Mouse (Mus musculus) lung, embryonic 16.5 days (tissue): ENCODE measurements around the gene Tvp23a. TPM values are rescaled to one million over a fixed set of nuclear protein-coding genes. Genes with fewer than 3 reads are reported as not detected.

Experiments used
- ATAC-seq: fragments of 200-750 bp; cut with Nextera tagmentation; 2 replicates; pipeline ENCODE4 v1.8.0; 2017; ENCODE audit warnings: low read depth, mild to moderate bottlenecking, moderate library complexity
- H3K27ac ChIP-seq: fragments of 300-500 bp; sonication (generic); 2 replicates; pipeline ENCODE4 v1.5.1; 2014; ENCODE audit warnings: mild to moderate bottlenecking, control low read depth, low read length
- H3K27me3 ChIP-seq: fragments of 300-500 bp; sonication (generic); 2 replicates; pipeline ENCODE4 v1.6.1; 2014; ENCODE audit warnings: low read depth, low read length, mixed read lengths; ENCODE audit not compliant: control insufficient read depth, insufficient read depth
- H3K36me3 ChIP-seq: fragments of 300-500 bp; sonication (generic); 2 replicates; pipeline ENCODE4 v1.6.1; 2014; ENCODE audit warnings: low read length; ENCODE audit not compliant: control insufficient read depth, insufficient read depth
- H3K4me1 ChIP-seq: fragments of 300-500 bp; sonication (generic); replicated peaks from 2 replicates; pipeline ENCODE4 v1.6.1; 2014; ENCODE audit warnings: low read length, mixed read lengths; ENCODE audit not compliant: control insufficient read depth, insufficient read depth
- H3K4me2 ChIP-seq: fragments of 300-500 bp; sonication (generic); 2 replicates; pipeline ENCODE4 v1.6.1; 2014; ENCODE audit warnings: low read depth, low read length, control low read depth
- H3K4me3 ChIP-seq: fragments of 300-500 bp; sonication (generic); 2 replicates; pipeline ENCODE4 v1.5.1; 2014; ENCODE audit warnings: mild to moderate bottlenecking, low read length, control low read depth
- H3K9ac ChIP-seq: fragments of 300-500 bp; sonication (generic); 2 replicates; pipeline ENCODE4 v1.6.1; 2014; ENCODE audit warnings: low read length, control low read depth
- H3K9me3 ChIP-seq: fragments of 300-500 bp; sonication (generic); 2 replicates; pipeline ENCODE4 v1.6.1; 2016; ENCODE audit warnings: low read length; ENCODE audit not compliant: control insufficient read depth
- WGBS: fragments of 180-500 bp; shearing (Covaris S2); extraction: QIAGEN DNeasy Blood & Tissue Kit; methylation state at CpG from one replicate; pipeline ENCODE4 v1.1.7; 2014; 5-methylcytosine and 5-hydroxymethylcytosine counted together
- polyA plus RNA-seq: library from polyadenylated mRNA; unstranded; fragments of >200 nt; fragmentation: Nextera tagmentation; extraction: Ambion mirVana; gene quantifications from 2 replicates; pipeline ENCODE4 v1.2.1, GENCODE M21; 2015

The Tvp23a gene
- polyA plus RNA-seq, 1 experiment from 2014 or later: 8.1 TPM

DNA sequence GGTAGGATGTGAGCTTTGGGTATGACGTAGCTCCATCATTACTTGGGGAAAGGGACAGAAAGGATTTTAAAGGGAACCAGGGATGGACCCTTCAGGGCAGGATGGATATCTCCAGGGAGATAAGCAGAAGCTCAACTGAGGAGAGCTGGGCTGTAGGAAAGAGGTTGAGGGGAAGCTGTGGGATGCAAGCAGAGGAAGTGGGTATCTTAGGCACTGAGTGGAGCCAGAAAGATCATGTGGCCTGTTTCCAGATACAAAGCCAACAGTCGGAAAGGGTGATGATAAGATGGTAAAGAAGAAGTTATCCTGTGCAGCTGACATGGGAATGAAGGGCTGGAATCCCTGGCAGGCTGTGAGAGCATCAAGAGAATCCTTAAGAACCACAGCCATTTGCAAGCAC, 14.0 kb upstream of the Tvp23a start:
- Histone ChIP-seq H3K4me3 (no peak overlapping the region), H3K36me3 (no peaks in the 10 kb centered on the region), H3K9ac (no peak overlapping the region), H3K9me3 (no peaks in the 10 kb centered on the region), H3K27ac (no peak overlapping the region), H3K27me3 (no peaks in the 10 kb centered on the region), H3K4me1 (no peaks in the 10 kb centered on the region), H3K4me2 (no peak overlapping the region)
- WGBS: 74% methylated on average over 2 of the region's 2 CpGs
- ATAC-seq: no peak

DNA sequence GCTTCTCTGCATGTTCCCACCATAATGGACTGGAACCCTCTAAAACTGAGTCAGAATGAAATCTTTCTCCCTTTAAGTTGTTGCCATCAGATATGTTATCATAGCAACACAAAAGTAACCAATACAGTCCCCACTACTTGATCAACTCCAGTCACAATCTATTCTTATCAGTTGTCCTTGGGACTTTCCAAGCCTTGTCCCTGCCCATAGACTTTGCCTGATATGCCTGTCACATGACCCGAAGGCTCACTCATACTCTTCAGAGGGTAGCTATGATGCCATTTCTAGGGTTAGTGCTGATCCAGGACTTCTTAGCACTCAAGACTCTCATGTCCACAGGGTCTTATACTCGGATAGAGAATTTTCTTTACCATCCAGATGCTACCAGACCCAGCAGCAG, 13.0 kb upstream of the Tvp23a start:
- Histone ChIP-seq H3K27me3 (no peaks in the 10 kb centered on the region), H3K9me3 (no peaks in the 10 kb centered on the region), H3K4me3 (no peak overlapping the region), H3K36me3 (no peaks in the 10 kb centered on the region), H3K27ac (no peak overlapping the region), H3K4me1 (no peaks in the 10 kb centered on the region), H3K9ac (no peak overlapping the region), H3K4me2 (no peak overlapping the region)
- no peak for ATAC-seq
- WGBS: 71% methylated on average over 2 of the region's 2 CpGs

DNA sequence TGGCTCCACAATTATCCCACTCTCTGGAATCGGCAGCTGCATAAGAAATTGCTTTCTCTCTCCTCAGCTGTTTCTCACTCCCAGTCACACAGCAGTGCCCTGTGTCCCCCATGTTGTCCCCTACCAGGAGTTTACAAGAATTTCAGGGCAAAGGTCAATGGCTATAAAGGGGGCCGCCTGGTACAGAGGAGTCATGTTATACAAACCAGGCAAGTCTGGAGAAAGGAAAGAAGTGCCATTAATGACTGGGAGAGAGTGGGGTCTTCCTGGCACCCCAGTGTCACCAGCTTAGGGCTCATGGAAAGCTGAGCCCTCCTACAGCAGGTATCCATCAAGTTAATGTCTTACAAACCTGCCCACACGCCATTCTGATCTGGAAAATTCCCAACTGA, 7.4 kb upstream of the Tvp23a start:
- no peaks in the 10 kb centered on the region for H3K27me3 ChIP-seq
- peaks cover 34% of the 10 kb centered on the region for H3K4me1 ChIP-seq
- H3K36me3 ChIP-seq: no peaks in the 10 kb centered on the region
- H3K27ac ChIP-seq: no peak overlapping the region
- H3K4me2 ChIP-seq: no peak overlapping the region
- ATAC-seq: no peak
- no peak overlapping the region for H3K4me3 ChIP-seq
- 51% methylated on average over 3 of the region's 3 CpGs for WGBS
- H3K9me3 ChIP-seq: no peaks in the 10 kb centered on the region
- H3K9ac ChIP-seq: no peak overlapping the region

DNA sequence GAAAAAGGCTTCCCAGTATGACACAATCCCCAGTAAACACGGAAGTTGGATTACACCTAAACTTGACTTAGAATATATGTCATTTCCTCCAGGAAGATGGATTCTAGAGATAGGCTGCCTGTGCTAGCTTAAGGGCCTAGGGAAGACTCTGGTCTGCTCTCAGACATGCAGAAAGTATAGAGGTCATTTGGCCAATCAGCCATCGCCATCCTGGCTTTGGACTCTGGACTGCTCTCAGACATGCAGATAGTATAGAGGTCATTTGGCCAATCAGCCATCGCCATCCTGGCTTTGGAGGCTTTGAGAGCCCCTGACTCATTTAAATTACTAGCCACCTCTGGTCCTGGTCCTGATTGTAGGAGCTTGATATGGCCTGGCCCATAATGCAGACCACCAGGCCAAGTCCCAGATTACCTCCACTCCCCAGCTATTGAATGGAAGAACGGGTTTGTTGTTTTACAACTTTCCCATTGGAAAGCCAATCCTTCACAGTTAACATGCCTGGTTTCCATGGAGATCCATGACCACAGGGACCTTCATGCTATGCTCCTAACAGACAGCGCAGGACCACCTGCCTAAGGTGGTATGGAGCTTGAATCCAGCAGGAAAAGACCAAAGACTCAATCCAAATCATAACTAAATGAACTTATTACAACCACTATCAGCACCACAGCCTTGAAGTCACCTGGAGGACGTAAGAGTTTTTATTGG, 6.9 kb upstream of the Tvp23a start:
- H3K4me1 ChIP-seq: peaks cover 34% of the 10 kb centered on the region
- H3K9me3 ChIP-seq: no peaks in the 10 kb centered on the region
- no peak overlapping the region for H3K4me2 ChIP-seq
- 0 out of 2 replicates have a peak overlapping the region, but pooled peaks have one; percentile 79 for H3K27ac ChIP-seq
- no peaks in the 10 kb centered on the region for H3K36me3 ChIP-seq
- H3K4me3 ChIP-seq: no peak overlapping the region
- 74% methylated on average over 6 of the region's 6 CpGs for WGBS
- no peaks in the 10 kb centered on the region for H3K27me3 ChIP-seq
- no peak for ATAC-seq
- no peak overlapping the region for H3K9ac ChIP-seq

DNA sequence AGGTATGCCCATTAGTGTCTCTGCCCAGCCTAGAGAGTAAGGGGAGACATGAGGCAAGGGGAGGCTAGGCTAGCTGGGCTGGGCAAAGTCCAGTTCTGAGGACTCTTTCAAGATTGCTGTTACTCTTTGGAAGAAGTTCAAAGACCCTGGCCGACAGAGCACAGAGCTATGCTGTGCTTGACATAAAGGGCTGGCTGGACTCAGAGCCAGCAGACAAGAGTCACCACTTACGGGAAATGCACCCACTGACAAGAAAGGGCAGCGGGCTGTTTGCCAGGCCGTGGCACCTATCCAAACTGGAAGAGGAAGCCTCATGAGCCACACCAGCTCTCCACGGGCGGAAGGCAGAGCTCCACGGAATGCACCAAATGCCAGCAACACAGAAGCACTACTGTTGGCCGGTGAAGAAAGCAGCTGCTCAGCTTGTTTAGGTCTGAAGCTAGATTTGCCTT, 5.3 kb upstream of the Tvp23a start:
- WGBS: 6% methylated on average over 8 of the region's 8 CpGs
- H3K4me2 ChIP-seq: peak overlapping the region; percentile 5; the same call in 1 of the 2 replicates
- H3K9me3 ChIP-seq: no peaks in the 10 kb centered on the region
- H3K36me3 ChIP-seq: no peaks in the 10 kb centered on the region
- H3K4me3 ChIP-seq: no peak overlapping the region
- peak; percentile 96 for ATAC-seq
- no peaks in the 10 kb centered on the region for H3K27me3 ChIP-seq
- H3K27ac ChIP-seq: peak overlapping the region; percentile 79
- no peak overlapping the region; the same call in 1 of the 2 replicates for H3K9ac ChIP-seq
- H3K4me1 ChIP-seq: peaks cover 38% of the 10 kb centered on the region

DNA sequence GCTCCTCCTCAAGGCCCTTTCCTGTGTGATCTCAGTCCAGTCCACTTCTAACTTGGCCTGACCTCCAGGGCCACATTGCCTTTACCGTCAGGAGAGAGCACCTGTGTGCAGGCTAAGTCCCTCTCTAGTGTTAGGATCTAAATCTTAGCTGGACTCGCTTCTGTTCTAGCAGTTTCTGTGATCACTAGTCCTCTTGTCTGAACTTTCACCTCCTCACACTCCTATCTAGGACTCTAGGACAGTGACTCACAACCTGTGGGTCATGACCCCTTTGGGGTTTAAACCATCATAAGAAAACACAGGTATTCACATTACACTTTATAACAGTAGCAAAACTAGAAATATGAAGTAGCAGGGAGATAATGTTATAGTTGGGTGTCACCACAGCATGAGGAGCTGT, 4.7 kb upstream of the Tvp23a start:
- H3K4me3 ChIP-seq: no peak overlapping the region
- H3K4me2 ChIP-seq: no peak overlapping the region
- H3K4me1 ChIP-seq: peaks cover 40% of the 10 kb centered on the region
- peak overlapping the region; percentile 79 for H3K27ac ChIP-seq
- 67% methylated on average over 2 of the region's 2 CpGs for WGBS
- H3K27me3 ChIP-seq: no peaks in the 10 kb centered on the region
- H3K36me3 ChIP-seq: no peaks in the 10 kb centered on the region
- no peak overlapping the region for H3K9ac ChIP-seq
- H3K9me3 ChIP-seq: no peaks in the 10 kb centered on the region
- ATAC-seq: 0 out of 2 replicates have a peak, but pooled peaks have one; percentile 0

DNA sequence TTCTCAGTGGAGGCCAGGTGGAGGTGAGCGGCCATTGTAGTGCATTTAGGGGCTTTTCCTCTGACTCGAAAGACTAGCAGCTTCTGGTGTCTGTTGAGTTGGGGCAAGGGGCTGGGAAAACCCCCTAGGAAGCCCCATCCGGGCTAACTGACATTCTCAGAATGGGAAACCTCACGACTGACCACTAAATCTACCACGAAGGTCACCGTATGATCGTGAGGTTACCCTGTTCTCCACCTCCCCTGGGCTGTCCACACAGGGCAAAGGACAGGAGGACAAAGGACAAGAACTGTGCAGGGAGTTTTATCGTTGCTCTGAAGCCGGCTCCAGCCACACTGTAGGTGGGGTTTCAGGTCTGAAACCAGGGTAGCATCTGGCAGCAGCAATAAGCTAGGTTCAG, 1.8 kb upstream of the Tvp23a start:
- Histone ChIP-seq H3K27me3 (no peaks in the 10 kb centered on the region), H3K27ac (no peak overlapping the region), H3K9me3 (no peaks in the 10 kb centered on the region), H3K9ac (no peak overlapping the region), H3K4me2 (no peak overlapping the region), H3K4me3 (no peak overlapping the region), H3K36me3 (no peaks in the 10 kb centered on the region), H3K4me1 (peaks cover 44% of the 10 kb centered on the region)
- 80% methylated on average over 9 of the region's 9 CpGs for WGBS
- no peak for ATAC-seq

DNA sequence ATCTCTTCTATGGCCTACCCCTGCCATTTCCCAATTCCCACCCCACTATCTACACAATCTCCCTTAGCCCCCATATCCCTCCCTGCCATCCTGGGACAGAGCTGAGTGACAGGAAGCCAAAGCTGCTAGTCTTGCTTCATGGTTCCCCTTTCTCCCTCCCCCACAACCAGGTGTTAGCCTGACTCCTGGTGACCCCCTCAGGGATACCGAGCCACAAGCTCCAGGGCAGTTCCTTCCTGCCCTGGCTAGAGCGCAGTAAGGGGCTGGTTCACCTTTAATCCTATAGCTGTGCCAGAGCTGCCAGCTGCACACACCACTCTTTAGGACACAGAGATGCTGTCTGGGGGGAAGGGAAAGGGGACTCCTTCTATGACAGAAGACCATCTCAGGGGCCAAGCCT, 619 bp upstream of the Tvp23a start:
- H3K27ac ChIP-seq: no peak overlapping the region
- peak overlapping the region; percentile 44 for H3K9ac ChIP-seq
- H3K4me3 ChIP-seq: peak overlapping the region; percentile 45
- H3K9me3 ChIP-seq: no peaks in the 10 kb centered on the region
- H3K36me3 ChIP-seq: no peaks in the 10 kb centered on the region
- H3K4me1 ChIP-seq: peaks cover 33% of the 10 kb centered on the region
- H3K4me2 ChIP-seq: peak overlapping the region; percentile 54
- WGBS: 58% methylated on average over 2 of the region's 2 CpGs
- H3K27me3 ChIP-seq: no peaks in the 10 kb centered on the region
- no peak for ATAC-seq

DNA sequence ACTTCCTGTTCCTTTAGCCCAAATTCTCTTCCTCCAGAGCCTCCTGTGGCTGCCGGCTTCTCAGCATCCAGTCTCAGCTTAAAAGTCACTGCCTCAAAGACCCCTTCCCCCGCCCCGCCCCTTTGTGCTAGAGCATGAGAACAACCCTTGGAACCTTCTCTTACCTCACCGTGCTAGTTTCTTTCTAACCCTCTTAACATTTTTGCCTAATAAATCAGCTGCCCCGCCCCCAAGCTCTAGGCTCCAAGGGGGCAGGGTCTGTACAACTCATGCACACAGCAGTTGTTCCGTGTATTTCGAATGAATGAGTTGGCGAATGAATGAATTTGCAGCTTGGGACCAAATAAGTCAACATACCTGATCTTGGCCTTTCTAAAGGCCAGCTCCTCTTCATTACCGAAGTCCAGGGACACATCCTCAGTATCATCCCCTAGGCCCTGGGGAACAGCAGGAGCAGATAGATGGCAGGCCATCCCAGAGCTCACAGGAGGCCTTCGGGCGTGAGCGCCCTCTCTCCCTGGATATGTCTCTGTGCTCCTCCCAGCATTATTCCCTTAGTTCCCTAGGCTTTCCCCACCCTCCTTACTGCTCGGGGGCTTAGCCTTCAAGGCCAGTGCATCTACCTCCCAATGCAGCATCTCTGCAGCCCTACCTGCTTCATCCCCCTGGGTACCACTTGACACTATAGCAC, 444 bp downstream of the Tvp23a start:
- 28% methylated on average over 13 of the region's 13 CpGs for WGBS
- no peak overlapping the region for H3K27ac ChIP-seq
- H3K4me3 ChIP-seq: peak overlapping the region; percentile 45
- H3K9ac ChIP-seq: peak overlapping the region; percentile 44
- H3K9me3 ChIP-seq: no peaks in the 10 kb centered on the region
- no peaks in the 10 kb centered on the region for H3K27me3 ChIP-seq
- peak overlapping the region; percentile 54 for H3K4me2 ChIP-seq
- no peaks in the 10 kb centered on the region for H3K36me3 ChIP-seq
- ATAC-seq: peak; percentile 46; the same call in 1 of the 2 replicates
- peaks cover 22% of the 10 kb centered on the region for H3K4me1 ChIP-seq
